Mouse (Mus musculus) testis, adult 2 months (tissue): ENCODE results near the gene Cdhr3.

Source experiments
- CTCF ChIP-seq: fragments of 200-500 bp; IDR thresholded peaks from 2 replicates; pipeline ENCODE4 v1.5.1; 2012; ENCODE audit warnings: low read depth, mild to moderate bottlenecking, inconsistent platforms, low read length, moderate library complexity; ENCODE audit not compliant: control insufficient read depth, insufficient read depth, insufficient replicate concordance
- POLR2A ChIP-seq: fragments of 200-500 bp; IDR thresholded peaks from 2 replicates; pipeline ENCODE4 v1.6.1; 2012; ENCODE audit warnings: low read depth, mild to moderate bottlenecking, inconsistent platforms, low read length, moderate library complexity; ENCODE audit not compliant: control insufficient read depth

DNA sequence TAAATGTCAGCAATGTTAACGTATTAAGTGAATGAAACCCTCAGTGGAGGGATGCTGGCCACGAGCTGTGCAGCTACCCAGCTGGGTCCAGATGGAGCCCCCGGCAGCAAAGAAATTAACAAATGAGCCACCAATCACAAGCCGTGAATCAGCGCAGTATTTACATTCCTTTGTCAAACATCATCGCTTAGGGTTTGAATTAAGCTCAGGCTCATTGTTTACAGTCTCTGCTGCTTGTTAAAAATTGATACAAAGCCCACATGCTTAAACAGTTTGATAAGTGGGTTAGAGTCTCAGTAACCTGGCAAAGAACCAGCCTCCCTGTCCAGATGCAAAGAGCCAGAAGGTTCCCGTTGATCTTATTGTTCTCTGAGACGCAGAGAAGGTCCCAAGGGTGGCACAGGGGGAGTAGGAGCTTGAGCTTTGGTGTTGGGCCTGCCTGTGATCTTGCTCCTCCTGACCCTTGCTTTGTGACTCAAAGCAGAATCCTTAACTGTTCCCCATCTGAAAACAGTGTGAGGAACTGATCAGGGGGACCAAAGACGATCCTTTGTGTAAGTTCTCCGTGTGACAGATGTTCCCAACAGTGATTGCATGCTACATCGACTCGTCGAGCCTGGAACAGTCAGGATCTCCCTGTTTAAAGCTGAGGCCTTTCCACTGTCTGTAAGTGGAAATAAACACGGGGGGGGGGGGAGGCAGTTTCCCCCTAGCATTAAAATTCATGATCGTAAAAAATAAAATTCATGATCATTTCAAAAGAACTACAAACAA is 9.9 kb upstream of the Cdhr3 start:
- no peak for TF ChIP-seq CTCF
- TF ChIP-seq POLR2A: no peak
